Mouse (Mus musculus) G1E (cell line): ENCODE data around the gene Vcpkmt.
"Not testable (repeated sequence)": the region's sequence is repeated elsewhere in the genome, so short reads cannot be mapped to it uniquely, and the experiment has no call there.

Experiments used
- CTCF ChIP-seq: IDR thresholded peaks from 2 replicates; pipeline ENCODE4 v1.5.1; 2012; ENCODE audit warnings: low read depth, low read length, inconsistent platforms, mixed read lengths
- GATA1 ChIP-seq: IDR thresholded peaks from 2 replicates; pipeline ENCODE4 v1.6.1; 2012; ENCODE audit warnings: borderline replicate concordance, low read length, inconsistent platforms, mixed read lengths
- GATA2 ChIP-seq: IDR thresholded peaks from 2 replicates; pipeline ENCODE4 v1.6.1; 2012; ENCODE audit warnings: low read depth, low read length, inconsistent platforms, borderline replicate concordance
- POLR2AphosphoS5 ChIP-seq: IDR thresholded peaks from 2 replicates; pipeline ENCODE4 v1.6.1; 2012; ENCODE audit warnings: low read depth, low read length, inconsistent platforms; ENCODE audit not compliant: insufficient replicate concordance
- TAL1 ChIP-seq: conservative IDR thresholded peaks from 2 replicates; pipeline ENCODE4 v1.6.1; 2012; ENCODE audit warnings: low read depth, low read length, inconsistent platforms, mixed read lengths

DNA sequence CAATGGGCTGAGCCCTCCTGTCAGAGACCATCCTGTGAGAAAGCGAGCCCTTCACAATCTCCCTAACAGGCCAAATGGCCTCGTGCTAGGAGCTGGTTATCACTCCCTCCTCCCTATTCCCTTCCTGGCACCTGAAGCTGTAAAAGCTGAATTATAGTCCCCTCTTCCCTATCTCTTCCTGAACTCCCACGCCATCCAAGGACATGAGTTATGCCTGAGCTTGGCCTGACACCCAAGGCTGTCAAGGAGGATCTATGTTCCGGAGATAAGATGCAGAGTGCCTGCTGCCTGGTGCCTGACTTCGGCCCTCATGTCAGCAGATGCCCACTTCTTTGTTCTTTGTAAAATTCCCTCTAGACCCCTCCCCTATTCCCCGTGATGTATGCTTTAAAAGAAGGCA is 21.8 kb downstream of the Vcpkmt start:
- TF ChIP-seq CTCF, TAL1, GATA1, GATA2, POLR2AphosphoS5: not testable (repeated sequence)
